Mouse (Mus musculus): ENCODE data around the gene March9. TPM values are rescaled to one million over a fixed set of nuclear protein-coding genes. Genes with fewer than 3 reads are reported as not detected.
"Not testable (repeated sequence)": the region's sequence is repeated elsewhere in the genome, so short reads cannot be mapped to it uniquely, and the experiment has no call there.

March9 gene
- polyA plus RNA-seq, 1 experiment: 1.7 TPM

DNA sequence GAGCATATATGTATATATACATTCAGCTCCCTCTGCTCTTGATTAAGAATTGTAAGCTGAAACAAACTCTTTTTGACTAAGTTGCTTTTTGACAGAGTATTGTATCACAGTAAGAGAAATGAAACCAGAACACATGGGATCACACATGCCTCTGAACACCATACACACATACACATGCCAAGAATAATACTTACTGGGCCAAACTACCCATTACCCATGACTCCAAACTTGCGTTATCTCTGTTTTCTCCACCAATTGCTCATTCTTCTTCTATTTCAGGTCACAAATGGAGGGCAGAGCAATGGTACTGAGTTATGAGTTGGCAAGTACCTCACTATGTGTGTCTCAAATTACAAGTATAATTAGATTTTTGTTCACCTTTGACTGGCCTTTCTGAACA, 14.0 kb upstream of the March9 start:
- Histone ChIP-seq H3K27ac (ENCODE audit: insufficient read depth, low read depth, low read length) (no peak overlapping the region), H3K4me3 (ENCODE audit: insufficient read depth, low read length) (no peak overlapping the region), H3K4me1 (ENCODE audit: control insufficient read depth, insufficient read depth, low read length) (peaks cover 7% of the 10 kb centered on the region; the same call in 1 of the 2 replicates)
- TF ChIP-seq CTCF (IDR thresholded peaks at IDR 0.05; ENCODE audit: low read depth, low read length) (no peak), POLR2A (IDR thresholded peaks at IDR 0.05; ENCODE audit: borderline replicate concordance, low read depth, low read length) (no peak)

- not testable (repeated sequence) for H3K4me3 ChIP-seq (ENCODE audit: insufficient read depth, low read length); H3K4me1 ChIP-seq (ENCODE audit: control insufficient read depth, insufficient read depth, low read length); H3K27ac ChIP-seq (ENCODE audit: insufficient read depth, low read depth, low read length)
Measured at GRCm38 (mm10) chr10:127072969-127073368, 13.0 kb upstream of the March9 start.

GRCm38 (mm10) chr10:127072270-127072669, 12.3 kb upstream of the March9 start:
- H3K27ac ChIP-seq (ENCODE audit: insufficient read depth, low read depth, low read length); H3K4me1 ChIP-seq (ENCODE audit: control insufficient read depth, insufficient read depth, low read length); H3K4me3 ChIP-seq (ENCODE audit: insufficient read depth, low read length): not testable (repeated sequence)

- TF ChIP-seq POLR2A (IDR thresholded peaks at IDR 0.05; ENCODE audit: borderline replicate concordance, low read depth, low read length) (no peak), CTCF (IDR thresholded peaks at IDR 0.05; ENCODE audit: low read depth, low read length) (no peak)
- Histone ChIP-seq H3K4me3 (ENCODE audit: insufficient read depth, low read length) (peak overlapping the region; percentile 73; the same call in 1 of the 2 replicates), H3K27ac (ENCODE audit: insufficient read depth, low read depth, low read length) (no peak overlapping the region), H3K4me1 (ENCODE audit: control insufficient read depth, insufficient read depth, low read length) (peaks cover 9% of the 10 kb centered on the region)
Measured at GRCm38 (mm10) chr10:127071203-127071602, 11.2 kb upstream of the March9 start.

GRCm38 (mm10) chr10:127070190-127071121, 10.5 kb upstream of the March9 start, which contains the start of gene Tspan31:
Gene Tspan31, minus strand, starts transcription at chr10:127070264.
- Histone ChIP-seq H3K27ac (ENCODE audit: insufficient read depth, low read depth, low read length) (peak within 1 kb of the TSS; percentile 75), H3K4me3 (ENCODE audit: insufficient read depth, low read length) (peak within 1 kb of the TSS; percentile 95), H3K4me1 (ENCODE audit: control insufficient read depth, insufficient read depth, low read length) (peaks cover 9% of the 10 kb centered on the region)
- TF ChIP-seq POLR2A (IDR thresholded peaks at IDR 0.05; ENCODE audit: borderline replicate concordance, low read depth, low read length) (0 out of 2 replicates have a peak, but pooled peaks have one; percentile 75), CTCF (IDR thresholded peaks at IDR 0.05; ENCODE audit: low read depth, low read length) (no peak)

DNA sequence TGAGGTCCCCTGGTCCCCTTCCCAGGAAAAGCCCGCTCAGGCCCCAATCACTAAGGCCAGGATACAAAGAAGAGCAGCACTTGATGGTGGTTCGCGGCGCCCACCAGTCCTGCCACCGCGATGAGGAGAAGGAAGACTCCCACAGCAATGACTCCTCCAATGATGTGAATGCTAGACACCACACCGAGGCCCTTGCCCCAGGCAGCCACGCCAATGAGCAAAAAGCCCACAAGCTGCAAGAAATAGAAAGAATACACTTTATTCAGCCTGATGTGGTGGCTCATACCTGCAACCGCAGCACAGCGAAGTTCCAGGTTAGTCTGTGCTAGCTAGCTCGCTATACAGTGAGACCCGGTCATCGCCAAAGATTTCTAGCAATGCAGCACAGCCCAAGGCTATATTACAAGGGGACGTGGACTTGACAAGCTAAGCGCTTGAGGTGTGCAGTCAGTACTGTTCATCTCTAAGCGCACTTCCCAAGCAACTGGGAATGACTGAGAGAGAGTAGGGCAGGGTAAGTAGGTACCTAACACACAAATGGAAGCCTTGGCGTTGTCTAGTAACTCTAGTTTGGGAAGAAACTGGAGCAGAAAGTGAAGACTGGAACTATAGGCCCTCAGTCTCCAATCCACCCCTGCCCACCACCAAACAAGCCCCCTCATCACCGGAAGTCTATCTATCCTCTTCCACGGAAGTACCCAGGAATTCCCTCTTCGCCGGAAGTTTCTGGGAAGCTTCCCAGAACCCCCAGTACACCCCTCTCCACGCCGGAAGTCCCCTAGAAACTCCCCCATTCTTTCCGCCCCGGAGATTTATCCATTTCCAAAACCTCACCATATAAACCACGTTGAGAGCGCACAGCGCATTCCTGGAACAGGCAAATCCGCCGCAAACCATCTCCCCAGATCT, 9.6 kb upstream of the March9 start:
- Histone ChIP-seq H3K27ac (ENCODE audit: insufficient read depth, low read depth, low read length) (peak overlapping the region; percentile 75), H3K4me3 (ENCODE audit: insufficient read depth, low read length) (peak overlapping the region; percentile 95), H3K4me1 (ENCODE audit: control insufficient read depth, insufficient read depth, low read length) (peaks cover 14% of the 10 kb centered on the region)
- no peak for TF ChIP-seq CTCF (IDR thresholded peaks at IDR 0.05; ENCODE audit: low read depth, low read length)
- TF ChIP-seq POLR2A (IDR thresholded peaks at IDR 0.05; ENCODE audit: borderline replicate concordance, low read depth, low read length): no peak; the same call in 1 of the 2 replicates

GRCm38 (mm10) chr10:127068360-127069038, 8.5 kb upstream of the March9 start:
- no peak overlapping the region for H3K27ac ChIP-seq (ENCODE audit: insufficient read depth, low read depth, low read length)
- 0 out of 2 replicates have a peak overlapping the region, but pooled peaks have one; percentile 95 for H3K4me3 ChIP-seq (ENCODE audit: insufficient read depth, low read length)
- peaks cover 14% of the 10 kb centered on the region for H3K4me1 ChIP-seq (ENCODE audit: control insufficient read depth, insufficient read depth, low read length)
- TF ChIP-seq CTCF (IDR thresholded peaks at IDR 0.05; ENCODE audit: low read depth, low read length) (no peak), POLR2A (IDR thresholded peaks at IDR 0.05; ENCODE audit: borderline replicate concordance, low read depth, low read length) (no peak)

- no peak overlapping the region for H3K27ac ChIP-seq (ENCODE audit: insufficient read depth, low read depth, low read length)
- peaks cover 21% of the 10 kb centered on the region for H3K4me1 ChIP-seq (ENCODE audit: control insufficient read depth, insufficient read depth, low read length)
- no peak overlapping the region for H3K4me3 ChIP-seq (ENCODE audit: insufficient read depth, low read length)
- TF ChIP-seq POLR2A (IDR thresholded peaks at IDR 0.05; ENCODE audit: borderline replicate concordance, low read depth, low read length) (no peak), CTCF (IDR thresholded peaks at IDR 0.05; ENCODE audit: low read depth, low read length) (no peak)
Measured at GRCm38 (mm10) chr10:127066519-127067018, 6.6 kb upstream of the March9 start.

GRCm38 (mm10) chr10:127065981-127066380, 6.0 kb upstream of the March9 start:
- no peak for TF ChIP-seq CTCF (IDR thresholded peaks at IDR 0.05; ENCODE audit: low read depth, low read length)
- TF ChIP-seq POLR2A (IDR thresholded peaks at IDR 0.05; ENCODE audit: borderline replicate concordance, low read depth, low read length): no peak
- H3K27ac ChIP-seq (ENCODE audit: insufficient read depth, low read depth, low read length): no peak overlapping the region
- peaks cover 20% of the 10 kb centered on the region for H3K4me1 ChIP-seq (ENCODE audit: control insufficient read depth, insufficient read depth, low read length)
- H3K4me3 ChIP-seq (ENCODE audit: insufficient read depth, low read length): no peak overlapping the region

All from bone marrow macrophage, adult 2 months (primary cell).